Mouse (Mus musculus): ENCODE measurements at regions not wholly inside any gene's neighbourhood (a gene's known extent, or its start where the extent isn't known, plus 50 kb on each side); places are given as distances from the start of the nearest gene placed in this dataset. TPM values are rescaled to one million over a fixed set of nuclear protein-coding genes. Genes with fewer than 3 reads are reported as not detected.
A peak's percentile ranks its signal among the peaks of the same experiment; 100 is the strongest.
"Not testable (repeated sequence)": the region's sequence is repeated elsewhere in the genome, so short reads cannot be mapped to it uniquely, and the experiment has no call there.

- ATAC-seq (ENCODE audit: low FRiP score); H3K27ac ChIP-seq; H3K9ac ChIP-seq; H3K4me1 ChIP-seq (replicated peaks; ENCODE audit: control insufficient read depth, insufficient read depth, low read length); H3K27me3 ChIP-seq (ENCODE audit: control insufficient read depth, insufficient read depth, low read length); H3K4me3 ChIP-seq (replicated peaks; ENCODE audit: low read length); H3K36me3 ChIP-seq (replicated peaks; ENCODE audit: control insufficient read depth, insufficient read depth); DNase-seq (ENCODE audit: low spot score); H3K4me2 ChIP-seq (replicated peaks); H3K9me3 ChIP-seq (ENCODE audit: control insufficient read depth, low read length): not testable (repeated sequence)
- WGBS: 97% methylated on average over 3 of the region's 3 CpGs
These were observed 235.4 kb upstream of the Cts3 start for GRCm38 (mm10) chr13:61805300-61805699.

- not testable (repeated sequence) for H3K27me3 ChIP-seq (ENCODE audit: control insufficient read depth, insufficient read depth, low read length); H3K9me3 ChIP-seq (ENCODE audit: control insufficient read depth, low read length); H3K4me1 ChIP-seq (replicated peaks; ENCODE audit: control insufficient read depth, insufficient read depth, low read length); H3K36me3 ChIP-seq (replicated peaks; ENCODE audit: control insufficient read depth, insufficient read depth)
- Histone ChIP-seq H3K4me3 (replicated peaks; ENCODE audit: low read length) (peak overlapping the region; percentile 50), H3K4me2 (replicated peaks) (peak overlapping the region; percentile 61), H3K27ac (0 out of 2 replicates have a peak overlapping the region, but pooled peaks have one; percentile 18), H3K9ac (peak overlapping the region; percentile 78)
- DNase-seq (ENCODE audit: low spot score): peak; percentile 59
- ATAC-seq (ENCODE audit: low FRiP score): peak; percentile 60; the same call in 1 of the 2 replicates
- WGBS: 2% methylated on average over 19 of the region's 19 CpGs
These were observed 234.4 kb upstream of the Cts3 start for GRCm38 (mm10) chr13:61804168-61804874.

GRCm38 (mm10) chr13:61803763-61804162 lies 233.8 kb upstream of the Cts3 start:
- not testable (repeated sequence) for ATAC-seq (ENCODE audit: low FRiP score); H3K27me3 ChIP-seq (ENCODE audit: control insufficient read depth, insufficient read depth, low read length); H3K9me3 ChIP-seq (ENCODE audit: control insufficient read depth, low read length); H3K36me3 ChIP-seq (replicated peaks; ENCODE audit: control insufficient read depth, insufficient read depth); H3K4me1 ChIP-seq (replicated peaks; ENCODE audit: control insufficient read depth, insufficient read depth, low read length); DNase-seq (ENCODE audit: low spot score); H3K27ac ChIP-seq
- Histone ChIP-seq H3K4me3 (replicated peaks; ENCODE audit: low read length) (peak overlapping the region; percentile 50), H3K4me2 (replicated peaks) (peak overlapping the region; percentile 61), H3K9ac (peak overlapping the region; percentile 78)
- 33% methylated on average over 5 of the region's 5 CpGs for WGBS

- not testable (repeated sequence) for H3K27ac ChIP-seq; H3K27me3 ChIP-seq (ENCODE audit: control insufficient read depth, insufficient read depth, low read length); H3K4me2 ChIP-seq (replicated peaks); H3K4me1 ChIP-seq (replicated peaks; ENCODE audit: control insufficient read depth, insufficient read depth, low read length); DNase-seq (ENCODE audit: low spot score); H3K9me3 ChIP-seq (ENCODE audit: control insufficient read depth, low read length); H3K4me3 ChIP-seq (replicated peaks; ENCODE audit: low read length); ATAC-seq (ENCODE audit: low FRiP score); H3K36me3 ChIP-seq (replicated peaks; ENCODE audit: control insufficient read depth, insufficient read depth); H3K9ac ChIP-seq
- WGBS: 94% methylated on average over 1 of the region's 1 CpGs
These were observed 193.5 kb upstream of the Cts3 start for GRCm38 (mm10) chr13:61763457-61763856.

Small RNA genes lying in the stretch of these regions (microRNA-seq; reads per million reads assigned to microRNA genes)
- not detected for gene Gm23739
